In genomic region chr2:114610110-114610509, GRCm38 (mm10) we compare ENCODE assay signal across 10 mouse cellular contexts. TPM values are rescaled to one million over a fixed set of nuclear protein-coding genes. Genes with fewer than 3 reads are reported as not detected.
A peak's percentile ranks its signal among the peaks of the same experiment; 100 is the strongest.
DNase-seq lines count a peak whose midpoint lies in the region; ATAC-seq and TF ChIP-seq lines count a peak whose summit lies in the region.
"Had no signal": no experiment of that assay in that cellular context is flagged by ENCODE, and none has a peak within 500 bp of the region (broad histone marks: within the 10 kb centered on the region; RNA-seq: fewer than 3 reads in every experiment).

No protein-coding gene starts in this region.

- WGBS in lung, embryonic 16.5 days = 22% methylated on average over 2 of the region's 2 CpGs
- 26% methylated on average over 2 of the region's 2 CpGs for WGBS in lung, adult 2 months
- 12% methylated on average over 2 of the region's 2 CpGs for WGBS in embryonic facial prominence, embryonic 11.5 days
- WGBS in liver, embryonic 12.5 days (ENCODE audit: insufficient replicate concordance) = 57% methylated on average over 2 of the region's 2 CpGs

- no peaks in the 10 kb centered on the region for H3K9me3 ChIP-seq in lung, embryonic 16.5 days (ENCODE audit: control insufficient read depth, low read length)
- no peaks in the 10 kb centered on the region for H3K9me3 ChIP-seq in embryonic facial prominence, embryonic 11.5 days (replicated peaks; ENCODE audit: control insufficient read depth, low read length)
- H3K9me3 ChIP-seq in liver, embryonic 12.5 days (replicated peaks) = no peaks in the 10 kb centered on the region

- no peak overlapping the region for H3K4me2 ChIP-seq in lung, embryonic 16.5 days (ENCODE audit: low read depth, low read length)
- no peak overlapping the region for H3K4me2 ChIP-seq in embryonic facial prominence, embryonic 11.5 days (ENCODE audit: low read depth, low read length)
- H3K4me2 ChIP-seq in liver, embryonic 12.5 days = no peak overlapping the region

- DNase-seq in lung, adult 2 months = no peak
- peak; percentile 49 for DNase-seq in embryonic facial prominence, embryonic 11.5 days (ENCODE audit: low spot score)
- DNase-seq in retina, embryonic 14.5 days (ENCODE audit: low spot score) = peak; percentile 47
- DNase-seq in urinary bladder, postnatal 10 days (ENCODE audit: low spot score) = no peak
- DNase-seq: kidney, postnatal 14 days; left cerebral cortex, postnatal 4 days; right cerebral cortex, postnatal 25 days had no signal

- no peak overlapping the region for H3K9ac ChIP-seq in lung, embryonic 16.5 days (ENCODE audit: low read length)
- H3K9ac ChIP-seq in embryonic facial prominence, embryonic 11.5 days (replicated peaks; ENCODE audit: low read length) = no peak overlapping the region
- no peak overlapping the region for H3K9ac ChIP-seq in liver, embryonic 12.5 days

- peak overlapping the region; percentile 31; the same call in 1 of the 2 replicates for H3K27ac ChIP-seq in lung, embryonic 16.5 days (ENCODE audit: low read length)
- no peak overlapping the region for H3K27ac ChIP-seq in embryonic facial prominence, embryonic 11.5 days (replicated peaks; ENCODE audit: low read depth, low read length)
- H3K27ac ChIP-seq in liver, embryonic 12.5 days = no peak overlapping the region

- H3K4me3 ChIP-seq in lung, embryonic 16.5 days (ENCODE audit: low read length) = no peak overlapping the region
- no peak overlapping the region for H3K4me3 ChIP-seq in lung, adult 2 months (replicated peaks; ENCODE audit: extremely low read depth, low read depth, low read length)
- H3K4me3 ChIP-seq in embryonic facial prominence, embryonic 11.5 days (ENCODE audit: low read depth, low read length) = no peak overlapping the region
- H3K4me3 ChIP-seq in liver, embryonic 12.5 days = no peak overlapping the region

- no peak for ATAC-seq in lung, embryonic 16.5 days (ENCODE audit: low read depth)
- 0 out of 2 replicates have a peak, but pooled peaks have one; percentile 67 for ATAC-seq in embryonic facial prominence, embryonic 11.5 days (replicated peaks; ENCODE audit: insufficient number of reproducible peaks, low FRiP score, low TSS enrichment, low read depth)
- peak; percentile 49; the same call in 1 of the 2 replicates for ATAC-seq in liver, embryonic 12.5 days
- no peak for ATAC-seq in inflammation-experienced regulatory T-cells, adult 6 months

- no peaks in the 10 kb centered on the region for H3K27me3 ChIP-seq in lung, embryonic 16.5 days (ENCODE audit: control insufficient read depth, insufficient read depth, low read depth, low read length)
- H3K27me3 ChIP-seq in embryonic facial prominence, embryonic 11.5 days (ENCODE audit: control insufficient read depth, insufficient read depth, low read length) = no peaks in the 10 kb centered on the region
- H3K27me3 ChIP-seq in liver, embryonic 12.5 days (replicated peaks) = no peaks in the 10 kb centered on the region

- no peak for TF ChIP-seq POLR2A in lung, adult 2 months (IDR thresholded peaks at IDR 0.05; ENCODE audit: borderline replicate concordance, extremely low read depth, low read depth, low read length)

- no peak for TF ChIP-seq CTCF in lung, adult 2 months (IDR thresholded peaks at IDR 0.05; ENCODE audit: insufficient read depth, low read length)

- H3K4me1 ChIP-seq in lung, embryonic 16.5 days (replicated peaks; ENCODE audit: control insufficient read depth, insufficient read depth, low read length) = no peaks in the 10 kb centered on the region
- no peaks in the 10 kb centered on the region for H3K4me1 ChIP-seq in lung, adult 2 months (ENCODE audit: control insufficient read depth, insufficient read depth, low read length)
- no peaks in the 10 kb centered on the region for H3K4me1 ChIP-seq in embryonic facial prominence, embryonic 11.5 days (ENCODE audit: control insufficient read depth, insufficient read depth, low read length)
- H3K4me1 ChIP-seq in liver, embryonic 12.5 days = peaks cover 7% of the 10 kb centered on the region; the same call in 1 of the 2 replicates

- no peaks in the 10 kb centered on the region for H3K36me3 ChIP-seq in lung, embryonic 16.5 days (ENCODE audit: control insufficient read depth, insufficient read depth, low read length)
- no peaks in the 10 kb centered on the region for H3K36me3 ChIP-seq in embryonic facial prominence, embryonic 11.5 days (replicated peaks; ENCODE audit: control insufficient read depth, insufficient read depth, low read depth, low read length)
- no peaks in the 10 kb centered on the region for H3K36me3 ChIP-seq in liver, embryonic 12.5 days

RNA-seq across cellular contexts. Expression of gene Dph6, which starts 44.7 kb away (rescaled TPM):
- 24.3 and 25.3 TPM in 2 replicates for polyA plus RNA-seq in lung, embryonic 16.5 days (2015; fragmentation: Nextera tagmentation; extraction: Ambion mirVana)
- 7.9 and 13.0 TPM in 2 replicates for polyA plus RNA-seq in lung, adult 2 months (2012; rRNA removed)
- polyA plus RNA-seq in embryonic facial prominence, embryonic 11.5 days (2014; fragmentation: Nextera tagmentation; extraction: Ambion mirVana) = 24.7 and 26.9 TPM in 2 replicates
- 14.1 and 14.5 TPM in 2 replicates for polyA plus RNA-seq in liver, embryonic 12.5 days (2016; fragmentation: Nextera tagmentation; extraction: Ambion mirVana)
- 10 to 100 TPM; 17.9 to 22.4 (median 20.7) TPM for polyA plus RNA-seq in inflammation-experienced regulatory T-cells, adult 6 months (2017; shearing (Covaris generic))

Comparison
In these comparisons a context has a peak if more than half of its experiments do, and no peak if none do; other contexts are left out.
1. ATAC-seq: peak in embryonic facial prominence, embryonic 11.5 days (single experiment) and liver, embryonic 12.5 days (single experiment); none in lung, embryonic 16.5 days (single experiment) and inflammation-experienced regulatory T-cells, adult 6 months (single experiment).
2. DNase-seq: peak in embryonic facial prominence, embryonic 11.5 days (single experiment) and retina, embryonic 14.5 days (single experiment); none in lung, adult 2 months (single experiment) and urinary bladder, postnatal 10 days (single experiment).